Mouse (Mus musculus) intestine, embryonic 16.5 days (tissue): ENCODE results near the gene Hdac7. TPM values are rescaled to one million over a fixed set of nuclear protein-coding genes. Genes with fewer than 3 reads are reported as not detected.
A peak's percentile ranks its signal among the peaks of the same experiment; 100 is the strongest.

Experiments
- ATAC-seq: fragments of 200-750 bp; cut with Nextera tagmentation; 2 replicates; pipeline ENCODE4 v1.8.0; 2017; ENCODE audit warnings: moderate TSS enrichment, moderate library complexity
- H3K27ac ChIP-seq: fragments of 300-500 bp; sonication (generic); 2 replicates; pipeline ENCODE4 v1.5.1; 2014; ENCODE audit warnings: mild to moderate bottlenecking, low read length
- H3K27me3 ChIP-seq: fragments of 300-500 bp; sonication (generic); replicated peaks from 2 replicates; pipeline ENCODE4 v1.6.1; 2014; ENCODE audit warnings: low read length, control low read depth, mixed read lengths; ENCODE audit not compliant: control insufficient read depth, insufficient read depth
- H3K36me3 ChIP-seq: fragments of 300-500 bp; sonication (generic); 2 replicates; pipeline ENCODE4 v1.6.1; 2014; ENCODE audit warnings: low read length, control low read depth; ENCODE audit not compliant: control insufficient read depth, insufficient read depth
- H3K4me1 ChIP-seq: fragments of 300-500 bp; sonication (generic); 2 replicates; pipeline ENCODE4 v1.6.1; 2014; ENCODE audit warnings: low read length, control low read depth, mixed read lengths; ENCODE audit not compliant: control insufficient read depth, insufficient read depth
- H3K4me2 ChIP-seq: fragments of 300-500 bp; sonication (generic); 2 replicates; pipeline ENCODE4 v1.6.1; 2014; ENCODE audit warnings: low read depth, low read length, control low read depth
- H3K4me3 ChIP-seq: fragments of 300-500 bp; sonication (generic); 2 replicates; pipeline ENCODE4 v1.5.1; 2014; ENCODE audit warnings: mild to moderate bottlenecking, low read length
- H3K9ac ChIP-seq: fragments of 300-500 bp; sonication (generic); 2 replicates; pipeline ENCODE4 v1.6.1; 2014; ENCODE audit warnings: low read depth, low read length
- H3K9me3 ChIP-seq: fragments of 300-500 bp; sonication (generic); 2 replicates; pipeline ENCODE4 v1.6.1; 2016; ENCODE audit warnings: low read length, control low read depth; ENCODE audit not compliant: control insufficient read depth
- WGBS: fragments of 180-500 bp; shearing (Covaris S2); extraction: QIAGEN DNeasy Blood & Tissue Kit; methylation state at CpG from one replicate; pipeline ENCODE4 v1.1.7; 2014; 5-methylcytosine and 5-hydroxymethylcytosine counted together
- polyA plus RNA-seq: library from polyadenylated mRNA; unstranded; fragments of >200 nt; fragmentation: Nextera tagmentation; extraction: Ambion mirVana; gene quantifications from 2 replicates; pipeline ENCODE4 v1.2.1, GENCODE M21; 2015

The Hdac7 gene
- polyA plus RNA-seq, 1 experiment from 2014 or later: 15.8 TPM

DNA sequence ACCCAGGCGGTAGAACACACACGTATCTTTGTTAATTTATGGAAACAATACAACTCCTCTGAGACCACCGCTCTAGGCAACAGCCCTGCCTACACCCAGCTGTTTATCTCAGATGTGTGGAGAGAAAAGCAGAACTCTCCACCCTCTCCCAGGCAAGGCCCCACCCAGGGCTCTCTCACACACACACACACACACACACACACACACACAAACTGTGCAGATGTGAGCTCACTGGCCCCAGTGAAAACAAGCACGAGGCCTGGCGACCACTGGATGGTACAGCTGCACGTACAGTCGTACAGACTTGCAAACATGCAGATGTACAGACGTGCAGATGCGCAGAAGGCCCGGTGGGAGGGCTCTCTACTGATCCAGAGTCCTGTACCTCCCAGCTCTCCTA, 99.4 kb downstream of the Hdac7 start:
- peak; percentile 47; the same call in 1 of the 2 replicates for ATAC-seq

GRCm38 (mm10) chr15:97743961-97744525, 100.3 kb downstream of the Hdac7 start:
- no peak overlapping the region for H3K4me3 ChIP-seq
- WGBS: 61% methylated on average over 11 of the region's 12 CpGs

More for the DNA sequence above, 99.4 kb downstream of the Hdac7 start:
- Histone ChIP-seq H3K9ac (no peak overlapping the region), H3K9me3 (no peaks in the 10 kb centered on the region), H3K4me1 (0 out of 2 replicates have a peak, but pooled peaks cover 4% of the 10 kb centered on the region), H3K4me3 (no peak overlapping the region), H3K4me2 (no peak overlapping the region), H3K27ac (peak overlapping the region; percentile 45), H3K27me3 (no peaks in the 10 kb centered on the region), H3K36me3 (no peaks in the 10 kb centered on the region)
- 54% methylated on average over 10 of the region's 10 CpGs for WGBS

DNA sequence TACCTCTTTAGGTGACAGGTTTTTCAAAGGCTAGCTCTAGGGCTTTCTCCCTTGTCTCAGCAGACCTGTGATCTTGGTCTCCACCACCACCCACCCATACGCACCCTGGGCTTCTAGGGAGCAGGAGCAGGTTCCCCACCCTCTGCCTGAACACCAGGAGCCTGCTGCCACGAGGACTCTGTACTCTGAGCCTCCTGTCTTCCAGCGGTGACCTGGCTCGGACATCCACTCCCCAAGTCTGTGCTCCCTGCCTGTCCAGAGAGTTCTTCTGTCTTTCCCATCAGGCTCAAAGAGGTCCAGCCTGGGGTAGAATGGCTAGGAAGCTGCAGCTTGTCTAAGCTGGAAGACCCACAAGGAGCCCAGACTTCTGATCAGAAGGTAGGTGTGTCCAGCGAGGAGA, 101.1 kb downstream of the Hdac7 start:
- 79% methylated on average over 5 of the region's 5 CpGs for WGBS
- no peak overlapping the region for H3K4me3 ChIP-seq
- no peak overlapping the region for H3K27ac ChIP-seq
- peaks cover 4% of the 10 kb centered on the region; the same call in 1 of the 2 replicates for H3K9me3 ChIP-seq
- H3K27me3 ChIP-seq: no peaks in the 10 kb centered on the region
- no peak overlapping the region for H3K4me2 ChIP-seq
- H3K9ac ChIP-seq: no peak overlapping the region
- no peaks in the 10 kb centered on the region for H3K36me3 ChIP-seq
- no peak for ATAC-seq
- 0 out of 2 replicates have a peak, but pooled peaks cover 4% of the 10 kb centered on the region for H3K4me1 ChIP-seq

More at GRCm38 (mm10) chr15:97743961-97744525, 100.3 kb downstream of the Hdac7 start:
- Histone ChIP-seq H3K27ac (no peak overlapping the region), H3K4me1 (0 out of 2 replicates have a peak, but pooled peaks cover 4% of the 10 kb centered on the region), H3K36me3 (no peaks in the 10 kb centered on the region), H3K27me3 (no peaks in the 10 kb centered on the region), H3K9ac (no peak overlapping the region), H3K9me3 (peaks cover 4% of the 10 kb centered on the region; the same call in 1 of the 2 replicates), H3K4me2 (no peak overlapping the region)
- ATAC-seq: 0 out of 2 replicates have a peak, but pooled peaks have one; percentile 25

Other genes starting within 250 kb of the Hdac7 start
- gene Rpap3, start 138.7 kb downstream of the Hdac7 start, polyA plus RNA-seq: 17.5 and 18.8 TPM in 2 replicates
- 0.09 and 0.22 TPM in 2 replicates for gene Endou, start 113.2 kb downstream of the Hdac7 start, polyA plus RNA-seq
- gene Rapgef3, start 76.5 kb downstream of the Hdac7 start, polyA plus RNA-seq: 7.9 and 8.5 TPM in 2 replicates
- gene Slc48a1, start 66.0 kb downstream of the Hdac7 start, polyA plus RNA-seq: 25.4 and 26.9 TPM in 2 replicates
- 2.4 TPM in 2 replicates for gene Vdr, start 66.1 kb upstream of the Hdac7 start, polyA plus RNA-seq
- gene Tmem106c, start 119.7 kb upstream of the Hdac7 start, polyA plus RNA-seq: 47.5 and 51.6 TPM in 2 replicates
- 0.33 and 0.53 TPM in 2 replicates for gene Col2a1, start 160.2 kb upstream of the Hdac7 start, polyA plus RNA-seq
- 30.5 and 31.7 TPM in 2 replicates for gene Pfkm, start 248.1 kb upstream of the Hdac7 start, polyA plus RNA-seq
- gene Senp1, start 249.2 kb upstream of the Hdac7 start, polyA plus RNA-seq: 18.0 and 20.2 TPM in 2 replicates